Comparison of ENCODE assay signal across 19 mouse cellular contexts in the genomic region with DNA sequence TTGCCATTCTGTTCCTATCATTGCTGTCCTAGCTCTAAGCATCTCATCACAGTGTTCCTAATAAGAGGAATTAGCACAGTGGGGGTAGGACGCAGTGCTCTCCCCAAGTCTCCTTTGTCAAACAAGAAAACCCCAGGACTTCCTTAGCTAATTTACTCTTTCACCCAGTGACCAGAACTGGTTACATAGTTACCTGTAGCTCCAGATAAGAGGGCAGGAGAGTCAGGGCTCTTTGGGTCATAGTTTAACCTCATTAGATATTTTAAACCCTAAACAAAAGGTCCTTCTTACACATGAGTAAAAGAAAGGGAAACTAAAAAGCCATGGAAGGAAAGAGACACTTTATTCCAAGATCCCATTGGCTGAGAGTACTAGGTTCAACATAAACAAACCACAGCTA. TPM values are rescaled to one million over a fixed set of nuclear protein-coding genes. Genes with fewer than 3 reads are reported as not detected.
"Had no signal": no experiment of that assay in that cellular context is flagged by ENCODE, and none has a peak within 500 bp of the region (broad histone marks: within the 10 kb centered on the region; RNA-seq: fewer than 3 reads in every experiment).

No protein-coding gene starts in this region.

- H3K4me3 ChIP-seq: lung, embryonic 15.5 days; megakaryocyte, embryonic 14.5 days; midbrain, embryonic 13.5 days; midbrain, embryonic 15.5 days; neural tube, embryonic 12.5 days; stomach, embryonic 15.5 days had no signal

- H3K9me3 ChIP-seq: lung, embryonic 15.5 days; midbrain, embryonic 13.5 days; midbrain, embryonic 15.5 days; neural tube, embryonic 12.5 days; stomach, embryonic 15.5 days had no signal

- H3K4me2 ChIP-seq: lung, embryonic 15.5 days; midbrain, embryonic 11.5 days; midbrain, embryonic 13.5 days; midbrain, embryonic 15.5 days; neural tube, embryonic 12.5 days; stomach, embryonic 15.5 days had no signal

- DNase-seq: liver, postnatal 0 days; lung, adult 2 months; lung, postnatal 14 days; lung, postnatal 36 days; right cerebral cortex, postnatal 14 days; thymus, adult 18-20 months; thymus, postnatal 14 days; thymus, postnatal 36 days had no signal

- H3K27ac ChIP-seq: lung, embryonic 15.5 days; macrophage; midbrain, embryonic 13.5 days; midbrain, embryonic 15.5 days; neural tube, embryonic 12.5 days; stomach, embryonic 15.5 days had no signal

- H3K36me3 ChIP-seq: lung, embryonic 15.5 days; midbrain, embryonic 13.5 days; midbrain, embryonic 15.5 days; neural tube, embryonic 12.5 days; stomach, embryonic 15.5 days had no signal

- H3K9ac ChIP-seq: liver, postnatal 0 days; lung, embryonic 15.5 days; midbrain, embryonic 13.5 days; midbrain, embryonic 15.5 days; neural tube, embryonic 12.5 days; stomach, embryonic 15.5 days had no signal

- H3K4me1 ChIP-seq: lung, embryonic 15.5 days; megakaryocyte, embryonic 14.5 days; neural tube, embryonic 12.5 days; stomach, embryonic 15.5 days had no signal

- H3K27me3 ChIP-seq: lung, embryonic 15.5 days; midbrain, embryonic 13.5 days; midbrain, embryonic 15.5 days; neural tube, embryonic 12.5 days; stomach, embryonic 15.5 days had no signal

- ATAC-seq: liver, postnatal 0 days; lung, postnatal 0 days; midbrain, embryonic 13.5 days; midbrain, embryonic 15.5 days had no signal

RNA-seq across cellular contexts. Expression of a gene that starts 44.0 kb away (rescaled TPM):
- total RNA-seq: megakaryocyte progenitor cell, adult 5-6 weeks; monocyte, adult 5-6 weeks had no signal
- polyA plus RNA-seq: macrophage had no signal
